Mouse (Mus musculus) heart, embryonic 13.5 days (tissue): ENCODE measurements at regions not wholly inside any gene's neighbourhood (a gene's known extent, or its start where the extent isn't known, plus 50 kb on each side); places are given as distances from the start of the nearest gene placed in this dataset.

Experiments
- ATAC-seq: fragments of 200-750 bp; cut with Nextera tagmentation; 2 replicates; pipeline ENCODE4 v1.8.0; 2017; ENCODE audit warnings: moderate TSS enrichment; ENCODE audit not compliant: insufficient number of reproducible peaks, low FRiP score, low TSS enrichment; ENCODE audit errors: extremely low read depth
- H3K27ac ChIP-seq: fragments of 300-500 bp; sonication (generic); replicated peaks from 2 replicates; pipeline ENCODE4 v1.5.1; 2015; ENCODE audit warnings: moderate library complexity, mild to moderate bottlenecking, inconsistent platforms
- H3K27me3 ChIP-seq: fragments of 300-500 bp; sonication (generic); replicated peaks from 2 replicates; pipeline ENCODE4 v1.6.1; 2015; ENCODE audit warnings: mild to moderate bottlenecking, inconsistent platforms
- H3K36me3 ChIP-seq: fragments of 300-500 bp; sonication (generic); 2 replicates; pipeline ENCODE4 v1.6.1; 2015; ENCODE audit warnings: mild to moderate bottlenecking, inconsistent platforms
- H3K4me1 ChIP-seq: fragments of 300-500 bp; sonication (generic); 2 replicates; pipeline ENCODE4 v1.6.1; 2015; ENCODE audit warnings: inconsistent platforms
- H3K4me2 ChIP-seq: fragments of 300-500 bp; sonication (generic); 2 replicates; pipeline ENCODE4 v1.6.1; 2015; ENCODE audit warnings: inconsistent platforms, mild to moderate bottlenecking, moderate library complexity
- H3K4me3 ChIP-seq: fragments of 300-500 bp; sonication (generic); 2 replicates; pipeline ENCODE4 v1.5.1; 2015; ENCODE audit warnings: moderate library complexity, mild to moderate bottlenecking, inconsistent platforms
- H3K9ac ChIP-seq: fragments of 300-500 bp; sonication (generic); 2 replicates; pipeline ENCODE4 v1.6.1; 2015; ENCODE audit warnings: inconsistent platforms, mild to moderate bottlenecking, moderate library complexity
- H3K9me3 ChIP-seq: fragments of 300-500 bp; sonication (generic); 2 replicates; pipeline ENCODE4 v1.6.1; 2016; ENCODE audit warnings: inconsistent platforms
- WGBS: fragments of 180-500 bp; shearing (Covaris S2); methylation state at CpG from one replicate; pipeline ENCODE4 v1.1.7; 2015; ENCODE audit warnings: mixed read lengths; 5-methylcytosine and 5-hydroxymethylcytosine counted together

GRCm38 (mm10) chr2:46418281-46418680 is 1301.1 kb upstream of the Zeb2 start:
- WGBS, result 81% methylated on average over 1 of the region's 1 CpGs
- H3K4me1 ChIP-seq, result no peaks in the 10 kb centered on the region

GRCm38 (mm10) chr2:46402373-46403114 is 1285.3 kb upstream of the Zeb2 start:
- Histone ChIP-seq H3K4me1 (no peaks in the 10 kb centered on the region), H3K36me3 (no peaks in the 10 kb centered on the region), H3K9ac (no peak overlapping the region), H3K27me3 (no peaks in the 10 kb centered on the region), H3K9me3 (no peaks in the 10 kb centered on the region), H3K4me3 (no peak overlapping the region), H3K27ac (no peak overlapping the region), H3K4me2 (no peak overlapping the region)
- WGBS, result 76% methylated on average over 1 of the region's 1 CpGs
- ATAC-seq, result no peak

More at GRCm38 (mm10) chr2:46418281-46418680, 1301.1 kb upstream of the Zeb2 start:
- H3K9me3 ChIP-seq, result no peaks in the 10 kb centered on the region
- no peak overlapping the region for H3K27ac ChIP-seq
- ATAC-seq, result no peak
- no peaks in the 10 kb centered on the region for H3K27me3 ChIP-seq
- no peak overlapping the region for H3K4me3 ChIP-seq
- no peak overlapping the region for H3K4me2 ChIP-seq
- H3K36me3 ChIP-seq, result no peaks in the 10 kb centered on the region
- H3K9ac ChIP-seq, result no peak overlapping the region

- Histone ChIP-seq H3K9me3 (peaks cover under 1% of the 10 kb centered on the region; the same call in 1 of the 2 replicates), H3K9ac (no peak overlapping the region), H3K27me3 (no peaks in the 10 kb centered on the region), H3K4me1 (no peaks in the 10 kb centered on the region), H3K36me3 (no peaks in the 10 kb centered on the region), H3K4me2 (no peak overlapping the region), H3K4me3 (no peak overlapping the region), H3K27ac (no peak overlapping the region)
- 67% methylated on average over 2 of the region's 2 CpGs for WGBS
- ATAC-seq, result no peak
These were observed 1277.0 kb upstream of the Zeb2 start for GRCm38 (mm10) chr2:46394161-46394560.

GRCm38 (mm10) chr2:46372847-46373461 is 1255.8 kb upstream of the Zeb2 start:
- Histone ChIP-seq H3K4me1 (peaks cover 4% of the 10 kb centered on the region; the same call in 1 of the 2 replicates), H3K27ac (no peak overlapping the region), H3K36me3 (no peaks in the 10 kb centered on the region), H3K4me3 (no peak overlapping the region), H3K9ac (no peak overlapping the region), H3K9me3 (no peaks in the 10 kb centered on the region), H3K4me2 (no peak overlapping the region), H3K27me3 (no peaks in the 10 kb centered on the region)
- ATAC-seq, result no peak
- 86% methylated on average over 3 of the region's 3 CpGs for WGBS

GRCm38 (mm10) chr2:46371755-46372154 is 1254.6 kb upstream of the Zeb2 start:
- Histone ChIP-seq H3K4me2 (no peak overlapping the region), H3K27me3 (no peaks in the 10 kb centered on the region), H3K4me3 (no peak overlapping the region), H3K27ac (no peak overlapping the region), H3K9ac (no peak overlapping the region), H3K9me3 (no peaks in the 10 kb centered on the region), H3K36me3 (no peaks in the 10 kb centered on the region), H3K4me1 (peaks cover 4% of the 10 kb centered on the region; the same call in 1 of the 2 replicates)
- no peak for ATAC-seq
- WGBS, result 48% methylated on average over 1 of the region's 1 CpGs

- no peaks in the 10 kb centered on the region for H3K36me3 ChIP-seq
- WGBS, result 60% methylated on average over 5 of the region's 5 CpGs
- H3K9ac ChIP-seq, result no peak overlapping the region
These were observed 1253.8 kb upstream of the Zeb2 start for GRCm38 (mm10) chr2:46370949-46371348.

GRCm38 (mm10) chr2:46368882-46369281 is 1251.7 kb upstream of the Zeb2 start:
- 93% methylated on average over 4 of the region's 4 CpGs for WGBS
- Histone ChIP-seq H3K36me3 (no peaks in the 10 kb centered on the region), H3K27me3 (no peaks in the 10 kb centered on the region), H3K4me1 (peaks cover 4% of the 10 kb centered on the region; the same call in 1 of the 2 replicates), H3K9ac (no peak overlapping the region), H3K4me3 (no peak overlapping the region), H3K27ac (no peak overlapping the region), H3K4me2 (no peak overlapping the region), H3K9me3 (no peaks in the 10 kb centered on the region)
- ATAC-seq, result no peak

More at GRCm38 (mm10) chr2:46370949-46371348, 1253.8 kb upstream of the Zeb2 start:
- H3K4me3 ChIP-seq, result no peak overlapping the region
- H3K9me3 ChIP-seq, result no peaks in the 10 kb centered on the region
- no peaks in the 10 kb centered on the region for H3K27me3 ChIP-seq
- no peak overlapping the region for H3K4me2 ChIP-seq
- no peak overlapping the region for H3K27ac ChIP-seq
- peaks cover 4% of the 10 kb centered on the region; the same call in 1 of the 2 replicates for H3K4me1 ChIP-seq
- ATAC-seq, result no peak

- Histone ChIP-seq H3K4me1 (no peaks in the 10 kb centered on the region), H3K27me3 (no peaks in the 10 kb centered on the region), H3K9ac (no peak overlapping the region), H3K4me2 (no peak overlapping the region), H3K9me3 (no peaks in the 10 kb centered on the region), H3K27ac (no peak overlapping the region), H3K4me3 (no peak overlapping the region), H3K36me3 (no peaks in the 10 kb centered on the region)
- ATAC-seq, result no peak
- WGBS, result 81% methylated on average over 3 of the region's 3 CpGs
These were observed 1248.9 kb upstream of the Zeb2 start for GRCm38 (mm10) chr2:46366135-46366485.

- 74% methylated on average over 4 of the region's 4 CpGs for WGBS
- Histone ChIP-seq H3K4me3 (no peak overlapping the region), H3K36me3 (no peaks in the 10 kb centered on the region), H3K4me2 (no peak overlapping the region), H3K27ac (no peak overlapping the region), H3K9ac (no peak overlapping the region), H3K9me3 (no peaks in the 10 kb centered on the region), H3K4me1 (no peaks in the 10 kb centered on the region), H3K27me3 (no peaks in the 10 kb centered on the region)
- ATAC-seq, result no peak
These were observed 1248.4 kb upstream of the Zeb2 start for GRCm38 (mm10) chr2:46365428-46366134.

- Histone ChIP-seq H3K4me2 (no peak overlapping the region), H3K27ac (no peak overlapping the region), H3K9me3 (no peaks in the 10 kb centered on the region), H3K9ac (no peak overlapping the region), H3K36me3 (no peaks in the 10 kb centered on the region), H3K4me1 (no peaks in the 10 kb centered on the region), H3K4me3 (no peak overlapping the region), H3K27me3 (no peaks in the 10 kb centered on the region)
- WGBS, result 54% methylated on average over 4 of the region's 4 CpGs
- ATAC-seq, result no peak
These were observed 1243.0 kb upstream of the Zeb2 start for GRCm38 (mm10) chr2:46360049-46360712.

- WGBS, result 72% methylated on average over 3 of the region's 3 CpGs
- Histone ChIP-seq H3K9ac (no peak overlapping the region), H3K27me3 (no peaks in the 10 kb centered on the region), H3K36me3 (no peaks in the 10 kb centered on the region), H3K4me3 (no peak overlapping the region), H3K9me3 (no peaks in the 10 kb centered on the region), H3K27ac (no peak overlapping the region), H3K4me2 (no peak overlapping the region), H3K4me1 (no peaks in the 10 kb centered on the region)
- ATAC-seq, result no peak
These were observed 1241.0 kb upstream of the Zeb2 start for GRCm38 (mm10) chr2:46358225-46358624.
